Mouse (Mus musculus) intestine, embryonic 14.5 days (tissue): Measurements from ENCODE around the gene Atp1b2. TPM values are rescaled to one million over a fixed set of nuclear protein-coding genes. Genes with fewer than 3 reads are reported as not detected.

Experiments used
- ATAC-seq: fragments of 200-750 bp; cut with Nextera tagmentation; replicated peaks from 2 replicates; pipeline ENCODE4 v1.8.0; 2017; ENCODE audit warnings: low read depth, moderate number of reproducible peaks, moderate TSS enrichment, moderate library complexity; ENCODE audit not compliant: low FRiP score, low TSS enrichment
- DNase-seq: peaks from one replicate; pipeline ENCODE4 v3.0.0-alpha.2; 2018; ENCODE audit warnings: low spot score
- H3K27ac ChIP-seq: fragments of 300-500 bp; sonication (generic); 2 replicates; pipeline ENCODE4 v1.5.1; 2014; ENCODE audit warnings: low read depth, mild to moderate bottlenecking, control low read depth
- H3K27me3 ChIP-seq: fragments of 300-500 bp; sonication (generic); replicated peaks from 2 replicates; pipeline ENCODE4 v1.6.1; 2014; ENCODE audit warnings: low read length, control low read depth; ENCODE audit not compliant: control insufficient read depth, insufficient read depth
- H3K36me3 ChIP-seq: fragments of 300-500 bp; sonication (generic); 2 replicates; pipeline ENCODE4 v1.6.1; 2014; ENCODE audit warnings: low read length, control low read depth; ENCODE audit not compliant: control insufficient read depth, insufficient read depth
- H3K4me1 ChIP-seq: fragments of 300-500 bp; sonication (generic); replicated peaks from 2 replicates; pipeline ENCODE4 v1.6.1; 2014; ENCODE audit warnings: low read length, control low read depth, mixed read lengths; ENCODE audit not compliant: control insufficient read depth, insufficient read depth
- H3K4me2 ChIP-seq: fragments of 300-500 bp; sonication (generic); 2 replicates; pipeline ENCODE4 v1.6.1; 2014; ENCODE audit warnings: low read length
- H3K4me3 ChIP-seq: fragments of 300-500 bp; sonication (generic); 2 replicates; pipeline ENCODE4 v1.5.1; 2014; ENCODE audit warnings: low read depth, low read length, control low read depth, mixed read lengths
- H3K9ac ChIP-seq: fragments of 300-500 bp; sonication (generic); 2 replicates; pipeline ENCODE4 v1.6.1; 2014; ENCODE audit warnings: mild to moderate bottlenecking, low read length
- H3K9me3 ChIP-seq: fragments of 300-500 bp; sonication (generic); 2 replicates; pipeline ENCODE4 v1.6.1; 2016; ENCODE audit warnings: low read length, control low read depth; ENCODE audit not compliant: control insufficient read depth
- WGBS: fragments of 180-500 bp; shearing (Covaris S2); extraction: QIAGEN DNeasy Blood & Tissue Kit; methylation state at CpG from one replicate; pipeline ENCODE4 v1.1.7; 2014; 5-methylcytosine and 5-hydroxymethylcytosine counted together
- polyA plus RNA-seq: library from polyadenylated mRNA; unstranded; fragments of >200 nt; fragmentation: Nextera tagmentation; extraction: Ambion mirVana; gene quantifications from 2 replicates; pipeline ENCODE4 v1.2.1, GENCODE M21; 2014

The Atp1b2 gene
- 7.3 and 8.2 TPM in 2 replicates for polyA plus RNA-seq

- peak within 1 kb of the TSS; percentile 59 for H3K4me3 ChIP-seq
- H3K36me3 ChIP-seq, result no peaks in the 10 kb centered on the region
- H3K4me2 ChIP-seq, result peak within 1 kb of the TSS; percentile 100
- peak within 1 kb of the TSS; percentile 53 for H3K9ac ChIP-seq
- peaks cover 26% of the 10 kb centered on the region for H3K4me1 ChIP-seq
- peak; percentile 87 for DNase-seq
- no peaks in the 10 kb centered on the region for H3K9me3 ChIP-seq
- WGBS, result 2% methylated on average over 32 of the region's 32 CpGs
- 0 out of 2 replicates have a peak, but pooled peaks cover 11% of the 10 kb centered on the region for H3K27me3 ChIP-seq
- no peak within 1 kb of the TSS for H3K27ac ChIP-seq
- ATAC-seq, result peak; percentile 84
Observed at GRCm38 (mm10) chr11:69605726-69606490, at the start of gene Atp1b2. Gene Atp1b2, minus strand, starts transcription at chr11:69605942.

- Histone ChIP-seq H3K4me3 (no peak overlapping the region), H3K9ac (no peak overlapping the region), H3K27ac (peak overlapping the region; percentile 22; the same call in 1 of the 2 replicates), H3K27me3 (no peaks in the 10 kb centered on the region), H3K4me2 (no peak overlapping the region), H3K36me3 (peaks cover 84% of the 10 kb centered on the region), H3K4me1 (peaks cover 6% of the 10 kb centered on the region; the same call in 1 of the 2 replicates), H3K9me3 (no peaks in the 10 kb centered on the region)
- DNase-seq, result peak; percentile 57
- ATAC-seq, result no peak
- WGBS, result 39% methylated on average over 9 of the region's 9 CpGs
Observed at GRCm38 (mm10) chr11:69654760-69655159, 49.0 kb upstream of the Atp1b2 start.

- Histone ChIP-seq H3K9ac (no peak overlapping the region), H3K27me3 (no peaks in the 10 kb centered on the region), H3K4me1 (peaks cover 6% of the 10 kb centered on the region; the same call in 1 of the 2 replicates), H3K36me3 (peaks cover 84% of the 10 kb centered on the region), H3K27ac (no peak overlapping the region), H3K9me3 (no peaks in the 10 kb centered on the region), H3K4me3 (no peak overlapping the region), H3K4me2 (no peak overlapping the region)
- WGBS, result 69% methylated on average over 5 of the region's 5 CpGs
- DNase-seq (no peak), ATAC-seq (no peak)
Observed at GRCm38 (mm10) chr11:69653399-69653798, 47.7 kb upstream of the Atp1b2 start.

GRCm38 (mm10) chr11:69645860-69646259 is 40.1 kb upstream of the Atp1b2 start:
- peaks cover 96% of the 10 kb centered on the region for H3K36me3 ChIP-seq
- ATAC-seq (no peak), DNase-seq (no peak)
- H3K4me3 ChIP-seq, result no peak overlapping the region
- H3K27me3 ChIP-seq, result no peaks in the 10 kb centered on the region
- no peak overlapping the region for H3K9ac ChIP-seq
- H3K27ac ChIP-seq, result no peak overlapping the region
- no peaks in the 10 kb centered on the region for H3K4me1 ChIP-seq
- H3K4me2 ChIP-seq, result no peak overlapping the region
- WGBS, result 89% methylated on average over 5 of the region's 5 CpGs
- H3K9me3 ChIP-seq, result no peaks in the 10 kb centered on the region

DNA sequence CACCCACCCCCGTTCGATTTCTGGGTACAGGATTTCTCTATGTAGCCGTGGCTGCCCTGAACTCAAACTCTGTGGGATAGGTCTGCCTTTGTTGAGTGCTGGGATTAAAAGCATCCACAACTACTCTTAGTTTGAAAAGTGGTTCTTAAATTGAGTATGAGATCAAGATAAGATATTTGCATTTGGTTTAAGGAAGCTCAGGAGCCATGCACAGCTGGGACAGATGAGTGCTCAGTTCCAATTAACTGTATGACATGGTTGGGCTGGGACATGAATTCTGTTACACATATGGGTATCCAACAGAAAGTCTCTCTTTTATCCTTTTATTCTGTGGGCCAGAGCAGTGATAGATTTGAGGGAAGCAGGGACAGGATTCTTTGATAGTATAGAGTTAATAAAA is 29.7 kb upstream of the Atp1b2 start:
- 77% methylated on average over 3 of the region's 3 CpGs for WGBS
- no peaks in the 10 kb centered on the region for H3K9me3 ChIP-seq
- no peak overlapping the region for H3K27ac ChIP-seq
- ATAC-seq (no peak), DNase-seq (no peak)
- H3K4me2 ChIP-seq, result peak overlapping the region; percentile 84
- peaks cover 24% of the 10 kb centered on the region for H3K4me1 ChIP-seq
- H3K4me3 ChIP-seq, result no peak overlapping the region
- H3K36me3 ChIP-seq, result peaks cover 25% of the 10 kb centered on the region
- H3K9ac ChIP-seq, result no peak overlapping the region
- no peaks in the 10 kb centered on the region for H3K27me3 ChIP-seq

GRCm38 (mm10) chr11:69633128-69633866 is 27.6 kb upstream of the Atp1b2 start:
- Histone ChIP-seq H3K9me3 (no peaks in the 10 kb centered on the region), H3K27ac (peak overlapping the region; percentile 93), H3K4me2 (peak overlapping the region; percentile 84), H3K27me3 (no peaks in the 10 kb centered on the region), H3K36me3 (peaks cover 7% of the 10 kb centered on the region; the same call in 1 of the 2 replicates), H3K9ac (peak overlapping the region; percentile 94), H3K4me1 (peaks cover 24% of the 10 kb centered on the region), H3K4me3 (peak overlapping the region; percentile 88)
- DNase-seq (no peak), ATAC-seq (peak; percentile 77)
- WGBS, result 0% methylated on average over 38 of the region's 50 CpGs

GRCm38 (mm10) chr11:69632284-69633089 is 26.7 kb upstream of the Atp1b2 start, which contains the start of gene Fxr2:
Gene Fxr2, plus strand, starts transcription at chr11:69632990.
- under 1% methylated on average over 52 of the region's 56 CpGs for WGBS
- Histone ChIP-seq H3K4me2 (peak within 1 kb of the TSS; percentile 84), H3K9me3 (no peaks in the 10 kb centered on the region), H3K36me3 (peaks cover 3% of the 10 kb centered on the region; the same call in 1 of the 2 replicates), H3K27ac (peak within 1 kb of the TSS; percentile 93), H3K4me3 (peak within 1 kb of the TSS; percentile 88), H3K27me3 (no peaks in the 10 kb centered on the region), H3K9ac (peak within 1 kb of the TSS; percentile 94), H3K4me1 (peaks cover 24% of the 10 kb centered on the region)
- DNase-seq (peak; percentile 100), ATAC-seq (peak; percentile 97)

- H3K9me3 ChIP-seq, result no peaks in the 10 kb centered on the region
- no peaks in the 10 kb centered on the region for H3K27me3 ChIP-seq
- no peak overlapping the region for H3K27ac ChIP-seq
- DNase-seq (no peak), ATAC-seq (no peak)
- no peak overlapping the region for H3K4me2 ChIP-seq
- H3K4me1 ChIP-seq, result peaks cover 14% of the 10 kb centered on the region
- H3K9ac ChIP-seq, result no peak overlapping the region
- WGBS, result 81% methylated on average over 1 of the region's 1 CpGs
- no peak overlapping the region for H3K4me3 ChIP-seq
- H3K36me3 ChIP-seq, result no peaks in the 10 kb centered on the region
Observed at GRCm38 (mm10) chr11:69629802-69630201, 24.1 kb upstream of the Atp1b2 start.
